Mouse (Mus musculus): Measurements from ENCODE around the gene Sh3kbp1.

Sh3kbp1 gene

GRCm38 (mm10) chrX:159744620-159745019 is 117.5 kb downstream of the Sh3kbp1 start:
- DNase-seq: no peak

DNA sequence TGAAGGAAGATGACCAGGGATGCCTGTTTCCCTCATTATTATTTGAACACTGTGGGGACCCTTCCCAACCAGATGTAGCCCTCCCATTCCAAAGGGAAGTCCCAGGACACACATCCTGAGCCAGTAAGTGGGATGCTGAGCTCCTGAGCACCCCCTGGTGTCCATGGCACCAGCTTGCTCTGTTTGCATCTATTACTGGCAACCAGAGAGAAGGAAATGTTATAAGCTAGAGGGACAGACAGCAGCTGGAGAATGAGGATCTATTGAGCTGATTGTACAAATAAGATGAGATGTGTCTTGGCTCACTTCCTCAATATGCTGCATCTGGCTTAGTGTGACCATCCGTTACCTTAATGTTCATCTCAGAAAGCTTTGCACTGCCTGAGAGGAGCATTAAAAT is 124.8 kb downstream of the Sh3kbp1 start:
- DNase-seq: no peak

DNA sequence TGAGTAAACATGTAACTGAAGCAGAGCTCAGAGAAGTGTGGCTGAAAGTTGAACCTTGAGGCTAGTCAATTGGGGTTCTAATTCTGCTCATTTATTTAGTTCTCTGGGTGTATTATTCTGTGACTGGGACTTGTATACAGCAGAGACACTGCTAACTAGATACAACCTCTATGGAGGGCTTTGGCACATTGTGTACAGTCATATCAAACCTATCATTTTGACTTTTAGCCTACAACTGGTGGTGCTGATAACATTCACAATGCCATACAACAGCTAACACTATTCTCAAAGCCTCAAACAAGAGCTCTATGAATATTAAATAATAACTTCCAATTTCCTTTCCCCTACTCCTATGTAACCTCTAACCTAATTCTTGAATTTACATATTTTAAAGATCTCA is 129.2 kb downstream of the Sh3kbp1 start:
- no peak for DNase-seq

DNA sequence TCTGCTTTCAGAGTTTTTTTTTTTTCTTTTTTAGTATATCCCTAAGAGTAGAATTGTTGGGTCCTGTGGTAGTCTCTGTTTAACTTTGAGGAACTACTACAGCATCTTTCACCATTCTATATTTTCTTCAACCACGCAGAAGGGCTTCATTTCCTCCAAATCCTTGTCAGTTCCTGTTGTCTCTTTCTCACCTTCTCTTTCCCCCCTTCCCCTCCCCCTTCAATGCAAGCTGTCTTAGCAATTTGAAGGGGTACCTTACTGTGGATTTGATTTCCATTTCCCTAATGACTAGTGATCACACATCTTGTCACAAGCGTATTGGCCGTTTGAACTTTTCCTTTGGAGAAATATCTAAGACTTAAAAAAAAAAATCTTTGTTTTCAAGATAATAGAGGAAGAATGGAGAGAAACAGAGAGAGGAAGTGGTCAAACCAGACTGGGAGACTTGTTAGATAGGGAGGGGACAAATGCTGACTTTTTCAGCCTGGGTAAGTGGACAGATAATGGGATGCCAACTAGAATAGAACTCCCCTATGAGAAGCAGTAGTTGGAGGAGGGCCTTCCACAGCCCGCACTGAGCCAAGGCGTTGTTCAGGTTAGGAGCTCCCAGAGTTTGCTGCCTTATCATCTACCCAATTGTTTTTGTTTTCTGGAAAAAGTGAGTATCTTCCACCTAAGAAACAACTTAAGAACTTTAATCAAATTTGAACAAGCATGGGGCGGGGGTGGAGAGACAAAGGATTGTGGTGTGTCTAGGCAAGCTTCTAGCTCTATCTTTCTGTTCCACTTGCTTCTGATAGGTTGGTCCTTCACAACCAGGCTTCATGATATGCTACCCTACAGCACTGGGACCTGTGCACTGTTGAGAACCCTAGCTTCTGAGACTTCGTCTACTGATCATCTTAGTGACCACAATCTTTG is 130.1 kb downstream of the Sh3kbp1 start:
- DNase-seq: no peak

GRCm38 (mm10) chrX:159757854-159758540 is 130.9 kb downstream of the Sh3kbp1 start:
- DNase-seq: no peak

DNA sequence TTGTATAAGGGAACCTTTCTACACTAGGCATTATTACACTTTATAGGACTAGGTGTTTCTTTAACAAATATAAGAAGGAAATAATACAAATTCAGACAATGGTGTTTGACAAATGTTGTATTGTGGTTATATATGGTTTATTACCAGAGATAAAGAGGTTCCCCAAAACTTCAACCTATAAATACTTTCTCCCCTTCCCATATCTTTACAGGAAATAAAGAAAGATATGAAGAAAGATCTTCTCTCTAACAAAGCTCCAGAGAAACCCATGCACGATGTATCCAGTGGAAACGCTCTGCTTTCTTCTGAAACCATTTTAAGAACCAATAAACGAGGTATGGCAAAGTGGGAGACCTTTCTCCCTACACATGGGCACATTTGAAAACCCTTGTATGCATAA is 136.7 kb downstream of the Sh3kbp1 start:
- DNase-seq: no peak

DNA sequence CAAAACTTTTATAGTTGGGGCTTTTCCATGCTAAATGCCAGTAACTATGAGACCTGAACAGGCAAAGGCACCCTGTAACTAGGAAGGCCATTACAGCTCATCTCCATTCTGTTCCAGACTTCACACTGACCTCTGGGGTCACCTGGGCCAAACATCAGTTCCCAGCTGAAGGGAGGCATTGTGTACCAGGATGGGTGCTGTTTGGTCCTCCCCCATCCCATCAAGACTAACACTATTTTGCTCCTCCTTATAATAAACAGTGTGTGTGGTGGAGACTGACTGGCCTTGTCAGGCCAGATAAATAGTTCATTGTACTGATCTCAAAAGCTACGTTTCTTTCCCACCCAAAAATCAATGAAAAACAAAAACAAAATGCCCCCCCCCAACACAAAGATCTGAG is 138.8 kb downstream of the Sh3kbp1 start:
- DNase-seq: no peak

DNA sequence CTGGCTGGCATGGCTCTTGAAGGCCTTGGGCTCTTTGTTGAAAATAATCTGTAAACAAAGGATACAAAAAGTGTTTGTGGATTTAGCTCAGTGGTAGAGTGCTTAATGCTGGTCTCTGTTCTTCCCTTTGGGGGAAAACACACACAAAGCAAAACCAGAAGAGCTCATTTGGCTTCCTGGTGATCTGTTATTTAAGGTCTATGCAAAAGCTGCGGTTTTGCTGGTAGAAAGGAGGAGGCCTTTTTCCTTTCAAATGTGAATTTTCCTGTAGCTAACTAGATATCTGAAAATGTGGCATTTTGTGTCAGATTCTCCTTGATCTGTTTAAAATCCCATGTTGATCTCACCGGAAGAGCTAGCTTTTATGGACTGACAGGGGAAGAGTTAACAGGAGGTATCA is 141.9 kb downstream of the Sh3kbp1 start:
- no peak for DNase-seq

DNA sequence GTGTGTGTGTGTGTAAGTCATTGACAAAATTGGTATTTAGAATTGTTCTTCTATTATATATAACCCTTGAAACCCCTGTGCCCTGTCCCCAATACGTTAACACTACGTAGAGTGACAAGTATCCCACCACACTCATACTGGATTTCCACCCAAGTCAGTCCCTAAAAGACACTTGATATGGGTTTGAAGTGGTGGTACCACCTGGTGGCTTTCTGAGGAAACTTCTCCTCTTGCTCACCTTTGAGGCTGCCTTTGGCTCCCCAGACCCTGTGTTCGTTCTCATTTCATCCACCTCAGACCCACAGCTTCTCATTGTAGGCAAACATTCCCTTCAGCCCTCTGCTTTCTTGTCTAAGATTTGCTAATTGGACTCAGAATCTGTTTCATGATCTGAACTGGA is 142.7 kb downstream of the Sh3kbp1 start:
- DNase-seq: no peak

- DNase-seq: no peak
These were observed 145.1 kb downstream of the Sh3kbp1 start for GRCm38 (mm10) chrX:159772137-159772536.

GRCm38 (mm10) chrX:159775042-159775441 is 148.0 kb downstream of the Sh3kbp1 start:
- no peak for DNase-seq

DNA sequence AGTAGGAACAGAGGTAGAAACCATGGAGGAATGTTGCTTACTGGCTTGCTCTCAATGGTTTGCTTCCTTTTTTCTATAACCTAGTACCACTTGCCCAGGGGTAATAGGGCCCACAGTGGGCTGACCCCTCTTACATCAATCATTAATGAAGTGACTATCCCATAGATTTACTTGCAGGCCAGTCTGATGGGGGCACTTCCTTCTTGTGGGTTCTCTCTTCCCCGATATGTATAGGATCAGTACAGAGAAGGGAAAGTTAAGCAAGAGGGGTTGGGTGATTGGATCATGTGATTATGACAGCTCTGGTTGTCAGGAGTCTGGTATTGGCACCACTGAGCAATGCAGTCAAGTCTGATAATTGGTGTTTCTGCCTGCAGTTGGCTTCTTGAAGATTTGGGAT is 151.7 kb downstream of the Sh3kbp1 start:
- DNase-seq: no peak

DNA sequence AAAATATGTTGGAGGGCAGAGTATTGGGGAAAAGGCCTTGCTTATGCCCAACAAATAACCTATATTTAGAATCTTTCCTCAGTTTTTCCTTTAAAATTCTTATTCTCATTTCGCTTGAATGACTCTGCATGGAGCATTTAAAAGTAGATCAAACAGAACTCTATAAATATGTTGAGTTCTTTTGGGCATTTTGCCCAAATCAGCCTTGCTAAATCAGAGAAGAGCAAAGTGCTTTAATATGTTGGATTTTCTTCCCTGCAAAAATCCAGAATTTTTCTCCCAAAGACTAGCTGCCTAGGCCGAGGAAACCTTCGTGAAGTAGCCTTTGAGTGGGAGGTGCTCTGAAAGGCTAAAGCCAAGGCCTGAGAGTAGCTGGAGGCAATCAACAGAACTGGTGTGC is 163.4 kb downstream of the Sh3kbp1 start:
- no peak for DNase-seq

DNA sequence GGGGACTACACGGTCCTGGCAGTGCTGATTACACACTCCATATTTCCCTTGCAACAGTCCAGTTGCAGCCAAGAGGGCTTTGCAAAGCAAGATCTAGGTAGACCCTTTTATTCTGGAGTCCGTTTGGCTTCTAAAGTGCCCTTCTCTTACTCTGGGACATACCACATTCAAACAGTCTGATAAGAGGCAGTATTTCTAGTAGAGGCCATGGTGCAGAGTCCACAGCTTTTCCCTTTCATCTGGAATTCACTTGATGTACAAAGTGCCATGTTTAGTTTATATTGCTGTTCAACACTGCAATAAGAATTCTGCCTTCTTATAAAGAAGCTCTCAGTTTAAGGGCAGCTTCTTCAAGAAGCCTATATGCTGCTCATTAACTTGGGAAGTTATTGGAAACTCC is 168.5 kb downstream of the Sh3kbp1 start:
- no peak for DNase-seq

DNA sequence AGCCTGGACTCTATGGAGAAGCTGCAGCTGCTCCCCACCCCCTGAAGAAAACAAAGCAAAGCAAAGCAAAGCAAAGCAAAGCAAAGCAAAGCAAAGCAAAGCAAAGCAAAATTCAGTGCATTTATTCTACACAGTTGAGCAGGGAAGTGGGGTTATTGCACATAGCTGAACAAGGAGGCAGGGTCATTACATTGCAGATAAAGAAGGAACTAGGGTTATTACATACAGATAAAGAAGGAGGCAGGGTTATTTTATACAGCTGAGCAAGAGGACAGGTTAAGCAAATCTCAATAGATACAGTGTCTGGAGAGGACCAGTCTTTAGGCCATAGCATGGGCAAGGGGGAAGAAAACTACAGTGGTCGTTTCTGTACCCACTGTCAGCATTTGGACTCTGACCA is 177.3 kb downstream of the Sh3kbp1 start:
- no peak for DNase-seq

- DNase-seq: no peak
These were observed 182.4 kb downstream of the Sh3kbp1 start for GRCm38 (mm10) chrX:159809510-159809909.

DNA sequence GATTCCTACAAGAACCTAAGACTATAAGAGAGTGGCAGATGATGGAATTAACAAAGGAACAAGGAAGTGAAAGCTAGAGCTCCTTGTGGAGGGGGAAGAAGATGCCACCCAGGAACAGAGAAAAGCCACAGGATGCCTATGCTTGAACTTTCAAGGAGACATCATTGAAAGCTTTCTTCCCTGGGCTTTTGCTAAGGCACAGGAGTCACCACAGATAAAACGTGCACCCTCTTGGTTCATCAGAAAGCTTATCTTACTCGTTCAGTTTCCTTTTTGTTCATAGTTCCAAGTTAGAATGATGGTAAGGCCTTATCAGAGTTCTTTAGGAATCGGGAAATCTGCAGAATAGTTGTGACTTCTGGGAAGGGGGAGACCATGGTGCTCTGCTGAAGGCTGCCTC is 183.4 kb downstream of the Sh3kbp1 start:
- DNase-seq: no peak

DNA sequence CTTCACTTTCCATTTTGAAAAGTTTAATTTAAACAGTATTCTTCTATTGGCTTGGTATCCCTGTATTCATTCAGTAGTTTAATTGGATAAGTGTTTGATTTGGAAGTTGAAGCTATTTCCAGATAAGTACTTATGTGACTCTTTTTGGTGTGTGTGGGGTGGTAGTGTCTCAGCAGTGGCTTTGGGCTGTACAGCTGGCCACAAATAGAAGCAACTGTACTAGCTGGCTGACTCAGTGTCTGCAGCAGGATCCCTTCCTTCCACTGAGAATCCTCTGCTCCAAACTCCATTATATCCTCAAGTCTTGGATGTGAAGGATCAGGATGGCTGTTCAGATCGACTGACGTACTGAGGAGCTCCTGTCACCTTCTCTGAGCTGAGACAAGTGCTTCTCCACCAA is 190.4 kb downstream of the Sh3kbp1 start:
- DNase-seq: no peak

DNA sequence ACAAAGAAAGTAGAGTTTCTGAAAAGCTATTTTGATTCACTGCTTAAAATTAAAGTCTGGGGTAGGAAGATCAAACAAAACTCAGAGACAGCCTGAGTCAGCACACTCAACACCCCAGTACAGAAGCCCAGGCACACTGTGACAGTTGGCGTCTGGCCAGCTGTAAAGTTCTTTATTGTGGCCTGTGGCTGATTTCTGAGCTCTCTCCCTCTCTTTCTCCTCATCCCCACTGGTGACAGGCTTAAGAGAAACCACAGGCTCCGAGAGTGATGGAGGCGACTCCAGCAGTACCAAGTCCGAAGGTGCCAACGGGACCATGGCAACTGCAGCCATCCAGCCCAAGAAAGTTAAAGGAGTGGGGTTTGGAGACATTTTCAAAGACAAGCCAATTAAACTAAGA is 201.1 kb downstream of the Sh3kbp1 start:
- DNase-seq: no peak

- no peak for DNase-seq
These were observed 202.2 kb downstream of the Sh3kbp1 start for GRCm38 (mm10) chrX:159829192-159829852.

DNA sequence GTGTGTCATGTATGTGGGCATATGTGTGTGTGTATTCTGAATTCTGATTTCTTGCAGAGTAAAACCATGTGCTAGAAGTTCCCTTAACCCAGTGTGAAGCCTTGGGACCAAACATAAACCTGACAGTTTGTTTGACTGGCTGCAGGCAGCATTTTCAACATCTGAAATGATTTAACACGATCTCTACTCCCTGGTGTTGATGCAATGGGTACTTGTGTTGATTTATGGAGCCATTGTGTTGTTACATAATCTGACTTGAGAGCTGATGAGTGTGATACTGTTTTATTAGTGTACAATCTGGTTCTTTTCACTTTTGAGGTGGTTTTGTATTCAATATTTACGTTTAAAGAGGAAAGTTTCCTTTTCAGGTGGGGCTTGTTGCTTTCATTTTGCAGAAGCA is 204.1 kb downstream of the Sh3kbp1 start:
- DNase-seq: no peak

DNA sequence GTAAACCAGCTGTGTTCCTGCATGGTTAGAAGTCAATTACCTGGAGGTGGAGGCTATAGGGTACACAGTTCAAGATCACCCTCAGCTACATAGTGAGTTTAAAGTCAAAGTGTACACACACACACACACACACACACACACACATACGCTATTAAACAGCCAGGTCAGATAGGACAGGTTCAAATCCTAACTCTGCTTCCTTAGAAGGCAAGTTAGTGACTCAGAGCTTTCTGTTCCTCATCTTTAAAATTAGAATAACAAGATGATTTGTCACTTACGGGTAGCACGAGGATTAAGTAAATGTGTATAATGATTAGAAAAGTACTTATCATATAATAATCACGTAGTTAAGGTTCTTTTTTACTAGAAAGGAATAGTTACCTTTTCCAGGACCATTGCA is 208.2 kb downstream of the Sh3kbp1 start:
- DNase-seq: no peak

DNA sequence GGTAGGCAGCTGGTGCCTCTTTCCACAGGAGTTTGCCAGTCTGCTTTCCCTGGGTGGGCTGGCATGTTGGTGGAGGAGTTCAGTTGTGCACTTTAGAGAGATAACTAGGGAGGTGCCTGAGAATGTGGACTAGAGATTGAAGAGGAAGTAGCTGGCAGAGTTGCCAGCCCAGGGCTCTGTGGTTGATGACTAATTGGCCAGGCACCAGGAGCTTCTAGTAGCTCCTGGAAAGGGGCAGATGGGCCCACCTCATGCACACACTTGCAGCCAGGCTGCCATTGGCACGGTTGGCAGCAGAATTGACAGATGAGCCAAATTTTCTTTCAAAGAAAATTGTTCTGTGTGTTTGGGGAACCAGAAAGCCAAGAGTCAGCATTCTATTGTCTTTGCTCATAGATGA is 210.3 kb downstream of the Sh3kbp1 start:
- DNase-seq: peak; percentile 41

GRCm38 (mm10) chrX:159839786-159840185 is 212.7 kb downstream of the Sh3kbp1 start:
- DNase-seq: no peak
